Mouse (Mus musculus): ENCODE measurements around the gene Nsfl1c.

Nsfl1c gene

GRCm38 (mm10) chr2:151543063-151543895 is 49.3 kb downstream of the Nsfl1c start:
- DNase-seq (ENCODE audit: low spot score): peak; percentile 61

GRCm38 (mm10) chr2:151544673-151545072 is 50.7 kb downstream of the Nsfl1c start:
- no peak for DNase-seq (ENCODE audit: low spot score)

GRCm38 (mm10) chr2:151546571-151546970 is 52.6 kb downstream of the Nsfl1c start:
- no peak for DNase-seq (ENCODE audit: low spot score)

GRCm38 (mm10) chr2:151549615-151550121 is 55.7 kb downstream of the Nsfl1c start:
- DNase-seq (ENCODE audit: low spot score): no peak

All from retina, embryonic 14.5 days (tissue).